Mouse (Mus musculus) brain, embryonic 14.5 days (tissue): ENCODE results near the gene Muc1.

Experiments used
- CTCF ChIP-seq: fragments of 200-500 bp; IDR thresholded peaks from 2 replicates; pipeline ENCODE4 v1.5.1; 2012; ENCODE audit warnings: inconsistent platforms, mild to moderate bottlenecking, moderate library complexity, borderline replicate concordance; ENCODE audit not compliant: insufficient read depth, insufficient read length; ENCODE audit errors: extremely low read depth
- POLR2A ChIP-seq: fragments of 200-500 bp; IDR thresholded peaks from 2 replicates; pipeline ENCODE4 v1.6.1; 2012; ENCODE audit warnings: mild to moderate bottlenecking, inconsistent platforms, borderline replicate concordance; ENCODE audit not compliant: poor library complexity, insufficient read depth, insufficient read length, severe bottlenecking; ENCODE audit errors: extremely low read depth

DNA sequence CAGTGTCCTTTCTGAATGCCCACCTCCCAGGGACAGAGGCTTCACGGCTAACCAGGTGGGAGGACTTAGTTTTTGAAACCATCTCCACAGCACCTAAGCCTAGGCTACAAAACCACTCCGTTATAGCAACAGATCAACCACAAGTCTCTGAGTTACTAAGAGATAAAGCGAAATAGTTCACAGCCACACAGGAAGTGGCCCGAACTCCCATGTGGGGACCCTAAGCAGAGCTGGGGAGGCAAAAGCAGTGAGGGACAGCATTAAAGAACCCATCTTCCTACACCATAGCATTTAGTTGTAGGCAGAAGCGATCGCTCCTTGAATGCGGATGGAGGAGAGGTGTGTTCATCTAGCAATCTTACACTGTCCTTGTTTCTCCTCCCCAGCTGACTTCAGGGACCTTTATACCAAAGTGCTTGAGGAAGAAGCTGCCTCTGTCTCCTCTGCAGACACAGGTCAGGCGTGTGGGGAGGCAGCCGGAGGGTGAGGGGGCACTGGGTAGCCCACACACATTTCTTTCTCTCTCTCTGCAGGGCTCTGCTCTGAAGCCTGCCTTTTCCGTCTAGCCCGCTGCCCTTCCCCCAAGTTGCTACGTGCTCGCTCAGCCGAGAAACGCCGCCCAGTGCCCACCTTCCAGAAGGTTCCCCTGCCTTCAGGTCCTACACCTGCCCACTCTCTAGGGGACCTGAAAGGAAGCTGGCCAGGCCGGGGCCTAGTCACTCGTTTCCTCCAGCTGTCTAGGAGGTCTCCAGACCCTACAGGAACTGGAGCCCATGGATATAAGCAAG lies 41.0 kb upstream of the Muc1 start:
- TF ChIP-seq CTCF (no peak), POLR2A (no peak)
